In the genomic region with DNA sequence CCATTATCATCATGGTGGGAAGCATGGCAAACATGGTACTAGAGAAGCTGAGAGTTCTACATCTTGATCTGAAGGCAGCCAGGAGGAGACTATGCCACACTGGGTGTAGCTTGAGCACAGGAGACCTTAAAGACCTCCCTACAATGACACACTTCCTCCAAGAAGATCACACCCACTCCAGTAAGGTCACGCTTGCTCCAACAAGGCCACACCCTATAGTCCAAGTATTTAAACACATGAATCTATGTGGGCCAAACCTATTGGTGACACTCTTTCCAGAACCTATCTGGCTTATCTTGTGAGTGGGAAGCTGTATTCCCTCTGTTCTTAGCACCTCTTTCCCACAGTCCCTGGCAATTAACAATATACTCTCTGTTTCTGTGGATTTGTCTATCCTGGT, we compare ENCODE assay signal across 26 mouse cellular contexts. TPM values are rescaled to one million over a fixed set of nuclear protein-coding genes. Genes with fewer than 3 reads are reported as not detected.
DNase-seq lines count a peak whose midpoint lies in the region; ATAC-seq and TF ChIP-seq lines count a peak whose summit lies in the region.
"Had no signal": no experiment of that assay in that cellular context is flagged by ENCODE, and none has a peak within 500 bp of the region (broad histone marks: within the 10 kb centered on the region; RNA-seq: fewer than 3 reads in every experiment).

No protein-coding gene starts in this region.

- 0 out of 2 replicates have a peak, but pooled peaks have one; percentile 38 for ATAC-seq in intestine, embryonic 16.5 days
- no peak for ATAC-seq in intestine, embryonic 15.5 days
- ATAC-seq in lung, postnatal 0 days: peak; percentile 23; the same call in 1 of the 2 replicates
- ATAC-seq: CD4-positive, CD25-positive, alpha-beta regulatory T cell, adult 4 months; forebrain, embryonic 14.5 days; forebrain, embryonic 16.5 days had no signal

- TF ChIP-seq POLR2A in small intestine, adult 2 months (IDR thresholded peaks at IDR 0.05; ENCODE audit: low read depth, low read length): no peak

- no peak for TF ChIP-seq CTCF in lung, postnatal 0 days (IDR thresholded peaks at IDR 0.05)
- TF ChIP-seq CTCF in small intestine, adult 2 months (IDR thresholded peaks at IDR 0.05; ENCODE audit: extremely low read depth, insufficient read length, insufficient replicate concordance, low read depth, low read length): no peak

- H3K36me3 ChIP-seq in intestine, embryonic 16.5 days (ENCODE audit: control insufficient read depth, insufficient read depth, low read length): no peaks in the 10 kb centered on the region
- H3K36me3 ChIP-seq in intestine, embryonic 15.5 days: no peaks in the 10 kb centered on the region
- H3K36me3 ChIP-seq in lung, postnatal 0 days (ENCODE audit: insufficient read depth, low read length): no peaks in the 10 kb centered on the region
- H3K36me3 ChIP-seq in small intestine, adult 2 months (ENCODE audit: control insufficient read depth, insufficient read depth, low read length): no peaks in the 10 kb centered on the region
- H3K36me3 ChIP-seq: embryonic facial prominence, embryonic 13.5 days; embryonic facial prominence, embryonic 15.5 days; forebrain, embryonic 10.5 days; forebrain, embryonic 12.5 days had no signal

- H3K27me3 ChIP-seq in intestine, embryonic 16.5 days (replicated peaks; ENCODE audit: control insufficient read depth, insufficient read depth, low read length): no peaks in the 10 kb centered on the region
- H3K27me3 ChIP-seq in intestine, embryonic 15.5 days (replicated peaks): no peaks in the 10 kb centered on the region
- no peaks in the 10 kb centered on the region for H3K27me3 ChIP-seq in lung, postnatal 0 days (replicated peaks; ENCODE audit: insufficient read depth, low read length)
- no peaks in the 10 kb centered on the region for H3K27me3 ChIP-seq in small intestine, adult 2 months (ENCODE audit: control insufficient read depth, insufficient read depth, low read length)
- H3K27me3 ChIP-seq: CH12.LX; embryonic facial prominence, embryonic 15.5 days had no signal

- TF ChIP-seq EP300 in lung, postnatal 0 days (IDR thresholded peaks at IDR 0.05): no peak

- H3K9me3 ChIP-seq in intestine, embryonic 16.5 days (ENCODE audit: control insufficient read depth, low read length): no peaks in the 10 kb centered on the region
- H3K9me3 ChIP-seq in intestine, embryonic 15.5 days: no peaks in the 10 kb centered on the region
- no peaks in the 10 kb centered on the region for H3K9me3 ChIP-seq in lung, postnatal 0 days (ENCODE audit: low read length)
- H3K9me3 ChIP-seq: embryonic facial prominence, embryonic 13.5 days; embryonic facial prominence, embryonic 15.5 days; forebrain, embryonic 10.5 days; forebrain, embryonic 12.5 days had no signal

- no peak overlapping the region for H3K9ac ChIP-seq in intestine, embryonic 16.5 days (ENCODE audit: low read depth, low read length)
- H3K9ac ChIP-seq in intestine, embryonic 15.5 days: no peak overlapping the region
- H3K9ac ChIP-seq in lung, postnatal 0 days (replicated peaks; ENCODE audit: low read depth): no peak overlapping the region
- H3K9ac ChIP-seq: embryonic facial prominence, embryonic 13.5 days; embryonic facial prominence, embryonic 15.5 days; forebrain, embryonic 12.5 days had no signal

- H3K4me2 ChIP-seq in intestine, embryonic 16.5 days (ENCODE audit: low read depth, low read length): no peak overlapping the region
- no peak overlapping the region for H3K4me2 ChIP-seq in intestine, embryonic 15.5 days (replicated peaks)
- no peak overlapping the region for H3K4me2 ChIP-seq in lung, postnatal 0 days (replicated peaks; ENCODE audit: low read depth, low read length)
- H3K4me2 ChIP-seq: embryonic facial prominence, embryonic 13.5 days; embryonic facial prominence, embryonic 15.5 days; forebrain, embryonic 12.5 days had no signal

- H3K27ac ChIP-seq in intestine, embryonic 16.5 days (ENCODE audit: low read length): no peak overlapping the region
- H3K27ac ChIP-seq in intestine, embryonic 15.5 days: no peak overlapping the region
- no peak overlapping the region for H3K27ac ChIP-seq in lung, postnatal 0 days (ENCODE audit: low read length)
- peak overlapping the region; percentile 26 for H3K27ac ChIP-seq in small intestine, adult 2 months (ENCODE audit: insufficient read depth, low read depth, low read length)
- H3K27ac ChIP-seq: embryonic facial prominence, embryonic 13.5 days; embryonic facial prominence, embryonic 15.5 days; forebrain, embryonic 10.5 days; forebrain, embryonic 12.5 days had no signal

- 68% methylated on average over 1 of the region's 1 CpGs for WGBS in intestine, embryonic 16.5 days
- WGBS in intestine, embryonic 15.5 days: 67% methylated on average over 1 of the region's 1 CpGs
- 69% methylated on average over 1 of the region's 1 CpGs for WGBS in lung, postnatal 0 days
- WGBS in small intestine, adult 2 months: 69% methylated on average over 1 of the region's 1 CpGs

- DNase-seq in lung, postnatal 0 days (ENCODE audit: low spot score): peak; percentile 28
- no peak for DNase-seq in lung, postnatal 4 days
- DNase-seq in ES-CJ7 (ENCODE audit: low read depth, low spot score): peak; percentile 42
- no peak for DNase-seq in adrenal gland, adult (ENCODE audit: inconsistent age in 2 of 2, low spot score in 1 of 2)
- DNase-seq in cerebellum, postnatal 14 days: no peak
- DNase-seq: adrenal gland, adult 2 months; adrenal gland, postnatal 10 days; adrenal gland, postnatal 25 days; B cell, adult 2 months; cerebellum, adult 11 months; cerebellum, adult 18-20 months; cerebellum, adult 8-10 months; cerebellum, adult 9-11 months; cerebellum, postnatal 25 days had no signal

- no peaks in the 10 kb centered on the region for H3K4me1 ChIP-seq in intestine, embryonic 16.5 days (ENCODE audit: control insufficient read depth, insufficient read depth, low read length)
- H3K4me1 ChIP-seq in intestine, embryonic 15.5 days (replicated peaks): no peaks in the 10 kb centered on the region
- H3K4me1 ChIP-seq in lung, postnatal 0 days (ENCODE audit: insufficient read depth, low read depth, low read length): no peaks in the 10 kb centered on the region
- no peaks in the 10 kb centered on the region for H3K4me1 ChIP-seq in small intestine, adult 2 months (ENCODE audit: control insufficient read depth, insufficient read depth, insufficient read length, low read length)
- H3K4me1 ChIP-seq: embryonic facial prominence, embryonic 13.5 days; embryonic facial prominence, embryonic 15.5 days; forebrain, embryonic 10.5 days; forebrain, embryonic 12.5 days had no signal

- H3K4me3 ChIP-seq in intestine, embryonic 16.5 days (ENCODE audit: low read length): no peak overlapping the region
- no peak overlapping the region for H3K4me3 ChIP-seq in intestine, embryonic 15.5 days (replicated peaks)
- no peak overlapping the region for H3K4me3 ChIP-seq in lung, postnatal 0 days (ENCODE audit: low read depth, low read length)
- no peak overlapping the region for H3K4me3 ChIP-seq in small intestine, adult 2 months (ENCODE audit: low read depth, low read length)
- H3K4me3 ChIP-seq: embryonic facial prominence, embryonic 13.5 days; embryonic facial prominence, embryonic 15.5 days; erythroblast, embryonic 14.5 days; forebrain, embryonic 10.5 days; forebrain, embryonic 12.5 days had no signal

RNA-seq across cellular contexts. Expression of a gene that starts 50.1 kb away (rescaled TPM):
- polyA plus RNA-seq in intestine, embryonic 16.5 days (2015; fragmentation: Nextera tagmentation; extraction: Ambion mirVana): 9.6 and 11.2 TPM in 2 replicates
- 12.3 and 12.8 TPM in 2 replicates for polyA plus RNA-seq in intestine, embryonic 15.5 days (2015; fragmentation: Nextera tagmentation; extraction: Ambion mirVana)
- 7.7 and 8.0 TPM in 2 replicates for polyA plus RNA-seq in lung, postnatal 0 days (2015; fragmentation: Nextera tagmentation; extraction: Ambion mirVana)
- 1.4 and 2.5 TPM in 2 replicates for polyA plus RNA-seq in small intestine, adult 2 months (2012; rRNA removed)

Comparison
In these comparisons a context has a peak if more than half of its experiments do, and no peak if none do; other contexts are left out.
1. DNase-seq: peak in lung, postnatal 0 days (single experiment) and ES-CJ7 (single experiment); none in lung, postnatal 4 days (0 of 2), adrenal gland, adult (0 of 2) and cerebellum, postnatal 14 days (0 of 2).